Mouse (Mus musculus) cerebellum, adult 2 months (tissue): ENCODE measurements at regions not wholly inside any gene's neighbourhood (a gene's known extent, or its start where the extent isn't known, plus 50 kb on each side); places are given as distances from the start of the nearest gene placed in this dataset.

ENCODE experiments used
- DNase-seq, 2 experiments: peaks; one replicate each; pipeline ENCODE4 v3.0.0; 2021
- H3K27ac ChIP-seq: fragments of 200-500 bp; 2 replicates; pipeline ENCODE4 v1.5.1; 2012; ENCODE audit warnings: low read length, control low read depth, inconsistent platforms; ENCODE audit not compliant: insufficient read depth
- H3K27me3 ChIP-seq: fragments of 200-500 bp; 2 replicates; pipeline ENCODE4 v1.6.1; 2012; ENCODE audit warnings: inconsistent platforms, mild to moderate bottlenecking, low read length, moderate library complexity; ENCODE audit not compliant: control insufficient read depth, insufficient read depth
- H3K4me1 ChIP-seq: fragments of 200-500 bp; 2 replicates; pipeline ENCODE4 v1.6.1; 2011; ENCODE audit warnings: low read length; ENCODE audit not compliant: control insufficient read depth, insufficient read depth
- H3K4me3 ChIP-seq: fragments of 200-500 bp; replicated peaks from 2 replicates; pipeline ENCODE3; 2011; ENCODE audit warnings: mild to moderate bottlenecking, low read depth, low read length, control low read depth; ENCODE audit not compliant: insufficient read depth
- CTCF ChIP-seq: fragments of 200-500 bp; IDR thresholded peaks from 2 replicates; pipeline ENCODE4 v1.5.1; 2011; ENCODE audit warnings: low read depth, mild to moderate bottlenecking, control low read depth, low read length, moderate library complexity, borderline replicate concordance; ENCODE audit not compliant: insufficient read depth
- POLR2A ChIP-seq: fragments of 200-500 bp; IDR thresholded peaks from 2 replicates; pipeline ENCODE4 v1.6.1; 2011; ENCODE audit warnings: low read length, control low read depth, borderline replicate concordance; ENCODE audit not compliant: insufficient read depth
- WGBS: fragments of 180-500 bp; shearing (Covaris S2); methylation state at CpG from one replicate; pipeline ENCODE4 v1.1.7; 2018; 5-methylcytosine and 5-hydroxymethylcytosine counted together

DNA sequence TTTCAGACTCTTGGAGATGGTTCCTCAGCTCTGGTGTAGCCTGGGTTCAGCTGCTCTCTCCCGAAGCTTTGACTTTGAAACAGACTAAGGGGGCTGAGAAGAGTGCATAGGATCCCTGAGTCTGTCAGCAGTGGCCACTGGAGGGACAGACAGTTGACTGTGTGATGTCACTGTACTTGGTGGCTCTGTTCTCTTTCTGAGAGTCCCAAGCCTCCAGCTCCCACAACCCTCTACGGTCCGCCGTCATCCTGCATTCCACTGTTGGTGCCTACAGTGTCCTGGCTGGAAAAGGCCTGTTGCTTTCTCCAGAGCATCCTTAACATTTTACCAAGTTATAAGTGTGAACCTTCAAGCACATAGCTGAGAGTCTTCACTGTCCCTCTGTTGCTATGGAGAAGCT lies 98.6 kb downstream of the 4931417E11Rik start:
- 97% methylated on average over 4 of the region's 4 CpGs for whole genome bisulfite sequencing
- no peak for TF ChIP-seq POLR2A
- no peak for TF ChIP-seq CTCF

DNA sequence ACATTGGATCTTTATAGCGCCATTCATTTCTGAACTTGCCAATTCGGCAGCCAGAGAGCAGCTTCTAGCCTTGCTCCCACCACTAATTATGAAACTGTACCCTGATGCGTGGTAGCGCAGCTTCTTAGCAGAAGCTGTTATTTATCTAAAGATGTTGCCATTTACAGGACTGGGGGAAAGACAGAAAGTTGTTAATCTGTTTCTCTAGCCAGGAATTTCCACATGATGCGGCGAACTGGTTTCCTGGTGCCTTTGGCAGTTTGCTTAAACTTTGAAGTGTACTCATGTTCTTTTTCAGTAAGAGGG lies 100.7 kb downstream of the 4931417E11Rik start:
- H3K27ac ChIP-seq = no peak overlapping the region
- no peaks in the 10 kb centered on the region for H3K27me3 ChIP-seq
- no peak for DNase-seq
- H3K4me1 ChIP-seq = peaks cover 17% of the 10 kb centered on the region
- WGBS = 77% methylated on average over 6 of the region's 6 CpGs
- no peak overlapping the region for H3K4me3 ChIP-seq
- no peak for TF ChIP-seq POLR2A
- no peak for TF ChIP-seq CTCF

More for the DNA sequence above, 98.6 kb downstream of the 4931417E11Rik start:
- no peak for DNase-seq
- H3K4me1 ChIP-seq = peaks cover 17% of the 10 kb centered on the region
- H3K27me3 ChIP-seq = no peaks in the 10 kb centered on the region
- no peak overlapping the region for H3K27ac ChIP-seq
- no peak overlapping the region for H3K4me3 ChIP-seq

DNA sequence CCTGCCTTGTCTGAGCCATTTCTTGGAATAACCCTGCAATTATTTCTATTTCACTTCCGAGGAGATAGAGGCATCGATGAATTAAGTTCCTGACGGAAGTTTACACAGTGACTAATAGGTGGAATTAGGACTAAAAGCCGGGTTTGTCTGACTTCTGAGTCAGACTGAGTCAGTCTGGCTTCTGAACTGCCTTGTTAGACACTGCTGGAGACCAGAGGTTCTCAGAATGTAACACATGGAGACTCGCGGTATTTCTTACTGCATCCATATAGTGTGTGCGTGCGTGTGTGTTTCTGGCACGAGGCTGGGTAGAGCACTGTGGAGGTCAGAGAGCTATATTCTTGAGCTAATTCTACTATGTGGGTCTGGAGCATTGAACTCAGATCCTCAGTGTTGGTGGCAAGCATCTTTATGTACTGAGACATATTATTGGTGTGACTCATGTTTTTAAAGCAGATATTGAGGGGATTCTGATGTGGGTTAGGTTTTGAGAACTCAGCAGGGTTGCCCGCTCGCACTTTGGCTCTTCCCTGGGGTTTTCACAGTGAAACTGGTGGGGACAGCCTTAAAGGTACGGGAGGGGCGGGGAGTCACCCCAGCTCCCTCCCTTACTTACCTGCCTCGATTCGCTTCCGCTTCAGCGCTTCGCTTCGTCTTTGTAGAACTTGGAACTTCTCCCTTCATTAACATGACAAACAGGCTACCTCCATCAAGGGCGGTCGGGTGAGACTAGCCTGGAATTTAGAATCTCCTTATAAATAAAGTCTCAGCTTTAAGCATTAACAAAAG lies 101.2 kb downstream of the 4931417E11Rik start:
- H3K4me1 ChIP-seq = peaks cover 17% of the 10 kb centered on the region
- H3K4me3 ChIP-seq = no peak overlapping the region
- H3K27me3 ChIP-seq = no peaks in the 10 kb centered on the region
- TF ChIP-seq CTCF (no peak), POLR2A (no peak)
- 42% methylated on average over 21 of the region's 21 CpGs for WGBS
- no peak overlapping the region for H3K27ac ChIP-seq
- DNase-seq = no peak

DNA sequence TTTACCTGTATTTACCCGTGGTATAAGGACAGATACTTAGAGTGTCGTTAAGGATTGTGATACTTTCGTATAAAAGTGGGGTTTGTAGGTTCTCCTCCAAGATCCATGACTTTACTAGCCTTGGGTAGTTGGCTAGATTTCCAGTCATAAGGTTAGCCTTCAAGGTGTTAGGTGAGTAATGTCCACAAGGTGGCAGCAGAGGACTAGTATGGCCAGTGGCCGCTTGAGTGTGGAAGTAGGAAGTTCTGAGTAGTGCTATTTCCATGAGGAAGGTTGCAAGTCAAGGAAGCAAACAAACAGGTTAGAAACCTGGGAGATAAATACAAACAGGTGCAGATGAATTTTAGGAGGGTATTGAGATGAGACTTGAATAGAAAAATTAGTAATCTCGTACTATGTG lies 101.9 kb downstream of the 4931417E11Rik start:
- Histone ChIP-seq H3K27me3 (no peaks in the 10 kb centered on the region), H3K27ac (no peak overlapping the region), H3K4me3 (no peak overlapping the region), H3K4me1 (peaks cover 11% of the 10 kb centered on the region)
- 6% methylated on average over 5 of the region's 5 CpGs for WGBS
- TF ChIP-seq CTCF (peak; percentile 91), POLR2A (no peak)
- DNase-seq = peak; percentile 74 to 78

DNA sequence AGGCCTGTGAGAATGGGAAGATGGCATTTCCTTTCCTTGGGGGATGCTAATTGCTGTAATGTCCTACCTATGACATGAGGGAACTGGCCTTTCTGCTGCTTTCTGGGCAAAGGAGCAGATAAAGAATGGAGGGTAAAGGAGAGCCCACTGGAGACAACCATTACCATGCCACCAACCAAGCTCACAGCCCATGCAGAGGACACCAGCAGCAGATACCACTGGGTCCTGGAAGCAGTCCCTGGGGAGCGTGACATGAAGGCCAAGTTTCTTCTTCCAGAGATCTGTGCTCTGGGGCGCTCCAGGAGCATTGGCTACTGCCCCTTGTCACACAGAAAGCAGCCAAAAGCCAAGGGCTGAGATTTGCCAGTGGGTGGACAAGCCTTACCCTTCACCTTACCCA lies 102.8 kb downstream of the 4931417E11Rik start:
- TF ChIP-seq CTCF (no peak), POLR2A (no peak)
- WGBS = 93% methylated on average over 2 of the region's 2 CpGs
- H3K4me1 ChIP-seq = peaks cover 1% of the 10 kb centered on the region; the same call in 1 of the 2 replicates
- no peak overlapping the region for H3K4me3 ChIP-seq
- H3K27ac ChIP-seq = no peak overlapping the region
- DNase-seq = no peak
- no peaks in the 10 kb centered on the region for H3K27me3 ChIP-seq

DNA sequence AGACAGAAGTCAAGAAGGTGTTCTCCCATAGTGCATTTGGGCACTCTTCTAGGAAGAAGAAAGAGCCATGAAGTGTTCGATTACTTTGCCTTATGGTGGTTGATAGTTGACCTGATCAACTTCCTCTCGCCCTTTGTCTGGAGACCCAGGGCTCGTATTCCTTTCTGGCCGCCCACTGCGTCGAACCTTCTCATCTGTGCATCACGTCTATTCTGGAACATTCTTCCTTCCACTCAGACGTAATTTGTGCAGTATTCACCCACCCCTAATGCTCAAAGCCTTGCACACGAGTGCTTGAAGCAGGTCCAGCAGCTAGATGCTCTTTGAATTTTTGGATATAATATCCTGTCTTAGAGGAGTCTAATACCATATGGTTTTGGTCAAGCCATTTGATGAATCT lies 104.2 kb downstream of the 4931417E11Rik start:
- no peak for DNase-seq
- Histone ChIP-seq H3K4me3 (no peak overlapping the region), H3K4me1 (no peaks in the 10 kb centered on the region), H3K27ac (no peak overlapping the region), H3K27me3 (no peaks in the 10 kb centered on the region)
- WGBS = 95% methylated on average over 9 of the region's 9 CpGs
- TF ChIP-seq POLR2A = no peak
- TF ChIP-seq CTCF = no peak

DNA sequence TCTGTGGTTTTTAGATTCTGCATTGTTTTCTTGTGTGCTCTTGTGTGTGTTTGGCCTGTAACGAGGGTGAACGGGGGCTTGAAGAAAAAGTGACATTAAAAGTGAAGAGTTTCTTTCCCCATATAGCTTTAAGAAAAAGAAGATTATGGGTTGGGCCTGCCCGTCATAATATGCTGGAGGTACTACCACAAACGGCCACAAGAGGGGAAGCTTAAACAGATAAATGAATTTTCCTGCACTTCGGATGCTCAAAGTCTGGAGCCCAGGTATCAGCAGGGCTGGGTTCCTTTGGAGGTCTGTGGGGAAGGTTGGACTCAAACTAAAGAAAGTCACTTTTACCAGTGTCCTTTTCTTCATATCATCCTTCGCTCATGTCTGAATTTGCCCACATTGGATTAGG lies 86.8 kb downstream of the Suclg1 start:
- Histone ChIP-seq H3K4me1 (no peaks in the 10 kb centered on the region), H3K27me3 (no peaks in the 10 kb centered on the region), H3K27ac (no peak overlapping the region), H3K4me3 (no peak overlapping the region)
- 51% methylated on average over 6 of the region's 6 CpGs for WGBS
- DNase-seq = no peak
- peak; percentile 12; the same call in 1 of the 2 replicates for TF ChIP-seq CTCF
- TF ChIP-seq POLR2A = no peak

DNA sequence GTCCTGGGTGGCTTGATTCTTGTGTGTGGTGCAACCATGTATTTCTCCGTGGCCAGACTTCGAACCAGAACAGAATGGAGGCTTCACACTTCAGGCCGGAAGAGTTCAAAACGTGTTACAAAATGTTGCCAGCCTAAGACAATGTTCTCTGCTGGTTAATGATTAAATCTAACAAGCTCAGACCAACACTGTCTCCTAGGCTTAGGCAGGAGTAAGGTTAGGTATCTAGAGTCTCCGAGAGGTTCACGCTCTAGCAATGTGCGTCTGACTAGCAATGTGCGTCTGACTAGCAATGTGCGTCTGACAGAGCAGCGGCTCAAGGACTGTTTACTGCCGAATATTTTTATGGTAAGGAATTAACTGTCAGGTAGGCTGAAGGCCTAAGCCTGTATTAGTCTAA lies 81.5 kb downstream of the Suclg1 start:
- no peaks in the 10 kb centered on the region for H3K27me3 ChIP-seq
- DNase-seq = no peak
- no peak overlapping the region for H3K27ac ChIP-seq
- TF ChIP-seq CTCF = no peak
- no peak for TF ChIP-seq POLR2A
- WGBS = 89% methylated on average over 11 of the region's 11 CpGs
- H3K4me3 ChIP-seq = no peak overlapping the region
- no peaks in the 10 kb centered on the region for H3K4me1 ChIP-seq
